Mouse (Mus musculus) kidney, postnatal 14 days (tissue): ENCODE data around the gene Grin3a.
"Not testable (repeated sequence)": the region's sequence is repeated elsewhere in the genome, so short reads cannot be mapped to it uniquely, and the experiment has no call there.

Experiments
- DNase-seq: peaks from one replicate; pipeline ENCODE4 v3.0.0; 2022; ENCODE audit warnings: mixed read lengths

Gene Grin3a

DNA sequence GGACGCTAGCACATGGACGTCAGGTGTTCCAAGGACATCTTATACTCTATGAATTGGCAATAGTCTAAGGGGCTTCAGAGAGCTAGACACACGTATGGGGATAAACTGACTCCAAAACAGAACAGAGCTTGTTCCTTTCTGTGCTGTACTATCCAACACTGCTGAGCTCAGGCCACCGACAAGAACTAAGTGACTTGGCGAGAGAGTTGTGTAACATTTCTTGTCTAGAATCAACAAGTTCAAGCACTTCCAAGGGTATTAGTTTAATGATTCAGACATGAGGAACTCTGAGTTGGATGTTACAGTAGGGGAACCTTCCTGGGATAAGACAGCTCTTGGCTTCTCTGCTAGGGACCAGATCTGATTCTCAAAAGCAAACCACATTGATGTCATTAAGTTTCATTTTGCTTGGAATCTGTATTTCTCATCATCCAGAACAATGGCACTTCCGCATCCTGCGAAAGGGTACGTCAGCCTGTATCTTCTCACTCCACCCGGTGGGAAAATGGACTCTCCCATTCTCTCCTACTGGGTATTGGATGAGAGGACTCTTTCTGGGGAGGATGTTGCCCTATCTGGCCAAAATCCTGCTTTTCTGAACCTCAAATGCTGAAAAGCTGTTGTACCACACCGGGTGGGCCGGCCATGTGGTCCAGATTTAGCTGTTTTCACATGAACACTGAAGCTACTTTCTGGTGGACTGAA, 165.2 kb downstream of the Grin3a start:
- DNase-seq = no peak

DNA sequence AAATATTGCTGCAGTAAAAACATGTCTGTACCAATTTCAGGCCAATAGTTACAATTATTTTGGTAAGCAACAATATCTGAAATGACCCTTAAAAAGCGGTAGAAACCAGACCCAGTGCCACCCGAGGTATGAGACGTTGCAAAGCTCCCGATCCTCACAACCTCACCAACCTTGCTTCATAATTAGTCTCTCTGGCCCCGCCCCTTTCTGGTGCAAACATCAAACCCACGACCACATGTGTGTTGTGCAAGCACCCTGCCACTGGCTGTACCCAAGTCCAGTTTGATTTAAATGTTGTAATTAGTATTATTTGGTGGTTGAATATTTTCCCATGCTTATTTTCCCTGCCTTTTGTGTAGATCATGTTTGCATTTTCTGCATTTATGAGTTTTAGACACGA, 168.8 kb downstream of the Grin3a start:
- no peak for DNase-seq

DNA sequence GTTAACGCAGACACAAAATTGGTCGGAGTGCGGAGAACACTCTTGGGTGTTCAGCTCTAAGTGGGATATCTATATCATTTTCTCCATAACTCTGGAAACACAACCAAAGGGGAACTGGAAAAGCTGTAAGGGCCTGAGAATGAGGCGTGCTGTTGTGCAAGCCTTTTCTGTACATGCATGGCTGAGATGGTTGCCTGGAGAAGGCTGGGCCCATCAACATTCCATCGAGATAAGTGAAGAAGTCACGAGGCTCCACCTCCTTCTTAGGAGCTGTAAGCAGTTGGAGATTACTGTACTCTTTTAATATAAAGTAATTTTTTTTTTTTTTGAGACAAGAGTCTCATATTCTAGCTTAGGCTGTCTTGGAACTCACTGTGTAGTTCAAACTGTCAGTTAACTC, 169.5 kb downstream of the Grin3a start:
- DNase-seq = no peak

DNA sequence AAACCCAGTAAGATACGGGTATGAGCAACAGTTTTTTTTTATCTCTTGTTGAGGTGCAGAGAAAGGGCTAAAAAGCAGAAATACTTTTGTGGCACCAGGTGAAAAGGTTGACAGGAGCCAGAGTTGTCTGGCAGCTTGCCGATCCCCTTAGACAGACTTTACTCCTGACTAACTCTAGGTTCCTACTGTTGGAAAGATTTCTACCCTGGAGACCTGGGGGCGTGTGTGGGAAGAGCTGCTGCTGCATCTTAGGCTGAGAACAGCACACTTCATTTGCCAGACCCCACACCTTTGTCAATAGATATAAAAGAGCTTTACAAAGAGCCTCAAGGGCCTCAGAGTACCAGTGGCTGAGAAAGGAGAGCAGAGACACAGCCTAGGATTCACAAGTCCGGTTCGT, 180.7 kb downstream of the Grin3a start:
- no peak for DNase-seq

DNA sequence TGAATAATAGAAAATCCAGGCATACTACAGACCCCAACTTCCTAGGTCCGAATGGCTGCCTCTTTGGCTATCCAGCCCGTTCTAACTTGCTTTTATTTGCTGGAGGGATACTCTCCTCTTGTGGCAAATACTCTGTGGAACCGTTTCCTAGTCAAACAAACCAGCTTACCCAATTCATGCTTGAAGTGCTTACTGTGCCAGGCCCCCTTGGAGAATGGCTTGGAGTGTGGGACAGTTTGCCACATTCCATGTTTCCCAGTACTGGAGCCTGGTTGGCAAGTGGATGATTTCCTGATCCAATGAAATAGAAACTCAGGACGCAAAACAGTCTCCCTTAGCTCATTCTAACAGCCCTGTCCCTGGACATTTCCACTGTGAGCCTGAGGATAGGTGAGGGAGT, 183.3 kb downstream of the Grin3a start:
- DNase-seq = no peak

DNA sequence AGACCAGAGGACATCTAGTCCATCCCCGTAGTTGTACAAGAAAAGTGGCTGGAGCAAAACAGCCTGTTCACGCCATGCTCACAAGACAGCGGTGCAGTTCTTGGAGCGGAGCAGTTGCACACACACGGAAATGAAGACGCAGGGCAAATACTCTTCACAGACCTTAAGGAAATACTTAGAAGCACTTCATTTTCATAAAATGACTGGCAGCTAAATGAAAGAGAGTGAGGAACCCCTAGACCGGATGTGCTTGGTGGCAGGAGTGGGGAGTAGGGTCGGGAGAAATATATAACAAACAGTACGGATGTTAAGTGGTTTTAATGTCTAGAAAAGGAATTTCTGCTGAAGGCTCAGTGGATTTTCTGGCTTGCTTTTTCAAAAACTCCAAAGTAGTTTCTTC, 183.9 kb downstream of the Grin3a start:
- no peak for DNase-seq

DNA sequence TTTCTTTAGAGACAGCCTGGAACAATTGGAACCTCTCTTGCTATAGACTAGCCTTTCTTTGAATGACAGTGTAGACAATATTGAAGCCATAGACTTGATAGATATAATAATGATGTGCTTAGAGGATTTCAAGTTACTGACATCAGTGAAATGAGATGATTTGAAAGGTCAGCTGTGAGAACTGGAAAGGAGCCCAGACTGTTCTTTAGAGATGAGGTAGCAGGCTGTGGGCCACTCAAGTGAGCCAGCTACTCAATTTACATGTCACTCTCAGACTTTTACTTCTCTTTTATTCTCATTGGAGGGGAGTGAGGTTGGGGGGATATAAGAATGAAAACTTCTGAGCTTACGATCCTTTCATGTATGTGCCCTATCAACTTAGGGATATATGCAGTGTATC, 186.1 kb downstream of the Grin3a start:
- DNase-seq = no peak

DNA sequence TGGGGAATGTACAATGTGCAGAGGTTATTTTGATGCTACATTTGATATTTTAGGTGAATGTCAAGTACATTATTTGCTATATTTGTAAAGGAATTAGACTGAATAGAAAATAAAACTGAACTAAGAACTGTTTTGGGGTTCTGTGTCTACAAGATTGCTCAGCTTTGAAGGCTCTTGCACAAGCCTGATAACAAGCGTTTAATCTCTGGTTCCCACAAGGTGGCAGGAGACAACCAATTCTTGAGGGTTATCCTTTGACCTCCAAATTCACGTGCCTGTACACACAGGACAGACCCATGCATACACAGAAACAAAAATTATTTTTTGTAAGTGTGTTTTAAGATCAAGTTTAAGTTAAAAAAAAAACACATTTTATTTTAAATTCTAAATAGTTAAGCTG, 205.6 kb downstream of the Grin3a start:
- DNase-seq = no peak

DNA sequence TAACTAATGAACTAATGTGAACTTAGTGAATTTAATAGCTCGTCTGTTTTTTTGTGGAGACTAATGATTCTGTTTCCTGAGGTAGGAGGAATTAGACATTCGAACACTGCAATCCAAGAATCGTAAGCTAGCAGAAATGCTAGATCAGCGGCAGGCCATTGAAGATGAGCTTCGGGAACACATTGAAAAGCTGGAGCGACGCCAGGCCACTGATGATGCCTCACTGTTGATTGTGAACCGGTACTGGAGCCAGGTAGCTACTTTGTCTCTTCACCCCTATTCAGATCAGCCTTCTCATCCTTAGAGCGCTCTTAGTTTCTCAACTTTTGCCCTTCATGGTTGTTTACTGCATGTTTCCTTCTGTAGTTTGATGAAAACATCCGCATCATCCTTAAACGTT, 207.7 kb downstream of the Grin3a start:
- no peak for DNase-seq

DNA sequence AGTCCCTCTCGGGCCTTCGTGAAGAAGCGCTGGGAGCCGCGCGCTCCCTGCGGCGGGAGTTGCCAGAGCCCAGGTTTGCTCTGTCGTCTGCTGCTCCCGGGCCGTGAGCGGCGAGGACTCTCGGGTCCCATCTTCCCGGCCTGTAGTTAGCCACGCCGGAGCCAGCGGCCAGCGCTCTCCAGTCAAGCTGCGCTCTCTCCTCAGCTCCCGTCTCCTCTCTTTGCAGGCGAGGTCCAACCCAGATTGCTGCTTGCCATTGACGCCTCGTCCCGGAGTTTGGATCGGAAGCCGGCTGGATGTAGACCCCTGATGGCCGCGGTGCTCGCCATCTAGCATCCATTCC, 213.4 kb downstream of the Grin3a start:
- no peak for DNase-seq

DNA sequence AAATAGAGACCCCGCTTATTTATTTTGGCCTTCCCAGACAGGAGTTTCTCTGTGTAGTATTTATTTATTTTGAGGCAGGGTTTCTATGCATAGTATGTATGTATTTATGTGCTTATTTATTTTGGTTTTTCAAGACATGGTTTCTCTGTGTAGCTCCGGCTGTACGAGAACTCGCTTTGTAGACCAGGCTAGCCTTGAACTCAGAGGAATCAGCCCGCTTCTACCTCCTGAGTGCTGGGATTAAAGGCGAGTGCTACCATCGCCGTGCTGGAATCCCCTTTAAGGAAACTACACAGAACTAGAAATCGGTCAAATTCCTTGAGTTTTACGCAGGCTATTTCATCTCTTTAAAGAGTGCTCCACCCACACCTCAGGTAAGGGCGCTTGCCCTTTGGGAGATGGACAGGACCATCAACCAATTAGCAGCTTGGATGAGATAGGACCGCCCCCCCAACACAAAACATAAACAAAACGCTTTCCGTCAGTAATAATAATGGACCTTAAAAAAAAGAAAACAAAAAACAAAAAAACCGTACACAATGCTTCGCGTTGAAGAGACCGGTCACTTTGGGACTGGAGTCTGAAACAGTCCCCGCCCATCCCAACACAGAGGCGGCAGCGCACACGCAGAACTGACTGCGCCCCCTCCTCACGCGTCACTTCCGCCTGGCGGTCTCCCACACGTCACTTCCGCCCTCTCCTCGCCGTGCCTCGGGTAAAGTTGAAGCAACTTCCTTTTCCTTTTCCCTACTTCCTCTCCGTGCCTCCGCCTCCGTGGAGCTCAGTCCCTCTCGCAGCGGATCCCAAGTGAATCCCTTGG, 214.0 kb downstream of the Grin3a start, which contains the start of gene Rnf20:
Gene Rnf20, plus strand, starts transcription at position 688 of the 820 bp plus-strand sequence.
- DNase-seq = peak; percentile 97

DNA sequence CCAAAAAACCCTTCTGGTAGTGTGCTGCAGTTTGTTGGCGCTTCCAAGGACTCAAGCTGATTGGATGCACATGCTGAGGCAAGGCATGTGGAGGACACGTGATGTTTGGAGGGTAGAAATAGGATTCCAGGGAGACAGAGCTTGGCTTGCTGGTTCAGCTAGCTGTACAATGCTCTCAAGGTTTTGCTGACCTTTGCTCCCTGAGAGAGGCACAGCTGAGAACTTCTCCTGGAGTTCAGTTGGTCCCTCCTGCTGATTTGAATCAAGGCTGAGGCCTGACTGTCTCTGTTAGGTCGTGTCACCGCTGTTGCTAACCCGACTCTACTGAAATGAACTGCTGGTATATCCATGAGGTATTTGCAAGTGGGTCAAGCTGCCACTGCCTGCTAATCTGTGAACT, 216.6 kb downstream of the Grin3a start:
- no peak for DNase-seq

DNA sequence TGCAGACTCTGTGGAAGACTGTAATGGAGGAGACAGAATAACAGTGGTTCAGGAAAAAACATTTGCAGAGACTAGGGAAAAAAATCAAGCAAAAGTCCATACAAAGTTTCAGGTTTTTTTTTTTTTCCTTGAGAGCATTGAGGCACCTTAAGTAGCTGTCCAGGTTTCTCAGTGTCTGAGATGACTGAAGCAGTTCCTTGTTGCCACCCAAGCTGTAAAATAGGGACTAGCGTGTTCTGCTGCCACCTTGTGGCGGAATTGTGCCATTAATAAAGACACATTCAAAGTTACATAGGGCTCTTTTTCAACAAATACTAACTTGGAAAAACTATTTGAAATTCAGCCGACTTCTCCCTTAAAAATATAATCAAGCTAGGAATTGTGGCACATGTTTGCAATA, 218.6 kb downstream of the Grin3a start:
- peak; percentile 86 for DNase-seq

DNA sequence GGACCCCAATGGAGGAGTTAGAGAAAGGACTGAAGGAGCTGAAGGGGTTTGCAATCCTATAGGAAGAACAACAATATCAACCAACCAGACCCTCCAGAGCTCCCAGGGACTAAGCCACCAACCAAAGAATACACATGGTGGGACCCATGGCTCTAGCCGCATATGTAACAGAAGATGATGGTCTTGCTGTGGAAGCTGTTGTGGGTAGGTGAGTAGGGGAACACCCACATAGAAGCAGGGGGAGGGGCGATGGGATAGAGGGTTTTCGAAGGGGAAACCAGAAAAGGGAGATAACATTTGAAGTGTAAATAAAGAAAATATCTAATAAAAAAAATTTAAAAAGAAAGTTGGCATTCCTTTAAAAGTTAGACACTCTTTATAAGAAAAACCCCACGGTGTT, 220.6 kb downstream of the Grin3a start:
- not testable (repeated sequence) for DNase-seq

DNA sequence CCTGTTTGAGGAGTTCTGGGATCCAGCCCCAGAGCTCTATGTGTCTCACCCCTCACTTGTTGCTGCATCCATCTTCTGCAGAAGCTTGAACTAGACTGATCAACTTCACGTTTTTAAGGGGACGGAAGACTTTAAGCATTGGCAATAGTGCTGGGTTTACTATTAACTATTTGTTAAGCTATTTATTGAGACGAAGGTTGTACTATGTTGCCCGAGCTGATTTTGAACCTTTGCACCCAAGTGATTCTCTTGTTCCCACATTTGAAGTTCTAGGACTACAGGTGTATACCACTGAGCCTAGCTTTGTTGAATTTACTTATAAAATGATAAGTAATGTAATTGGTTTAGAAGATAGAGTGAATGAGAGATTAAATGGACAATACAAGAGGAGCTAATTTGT, 221.6 kb downstream of the Grin3a start:
- DNase-seq = no peak

DNA sequence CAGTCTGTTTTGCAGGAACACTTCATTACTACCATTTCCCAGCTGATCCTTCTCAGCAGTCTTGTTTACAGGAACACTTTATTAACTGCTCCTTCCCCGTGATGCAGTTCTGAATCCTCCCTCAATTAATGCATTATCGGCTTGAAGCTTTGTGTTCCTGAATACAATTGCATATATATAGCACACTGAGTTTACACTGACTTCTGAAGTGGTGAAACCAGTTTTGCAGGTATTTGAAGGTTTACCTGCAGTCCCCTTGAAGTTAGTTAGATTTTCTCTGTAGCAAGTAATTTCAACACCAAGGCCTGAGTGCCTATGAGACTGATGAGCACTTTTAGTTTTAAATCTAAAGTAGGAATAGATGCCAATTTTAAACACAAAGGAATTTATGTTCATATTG, 223.3 kb downstream of the Grin3a start:
- no peak for DNase-seq

DNA sequence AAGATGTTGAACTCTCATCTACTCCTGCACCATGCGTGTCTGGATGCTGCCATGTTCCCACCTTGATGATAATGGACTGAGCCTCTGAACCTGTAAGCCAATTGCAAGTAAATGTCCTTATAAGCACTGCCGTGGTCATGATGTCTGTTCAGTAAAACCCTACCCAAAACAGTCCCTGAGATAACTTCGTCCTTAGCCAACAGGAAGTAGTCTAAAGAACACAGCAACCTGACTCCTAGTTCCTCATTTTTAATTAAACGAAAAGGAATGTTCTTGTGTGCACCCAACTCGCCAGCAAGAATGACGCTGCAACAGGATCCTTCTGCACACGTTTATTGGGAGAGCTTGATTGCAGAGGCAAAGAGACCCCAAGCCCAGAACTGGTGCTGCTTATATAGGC, 225.7 kb downstream of the Grin3a start:
- DNase-seq = not testable (repeated sequence)

DNA sequence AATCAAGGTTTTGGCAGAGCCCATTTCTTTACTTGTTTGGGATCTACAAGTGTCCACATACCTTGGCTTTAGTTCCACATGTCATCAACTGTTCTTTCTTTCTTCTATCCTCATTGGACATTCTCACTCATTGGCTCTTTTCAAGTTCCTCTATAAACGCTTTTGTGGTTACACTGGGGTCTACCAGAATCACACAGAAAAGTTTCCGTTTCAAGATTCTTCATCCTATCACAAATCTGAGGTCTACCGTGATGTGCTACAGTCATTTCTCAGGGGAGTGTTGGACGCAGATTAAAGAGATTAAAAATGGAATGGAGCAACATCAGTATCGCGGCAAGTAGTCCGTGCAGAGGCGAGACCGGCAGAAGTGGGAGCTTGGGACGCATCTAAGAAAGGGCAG, 228.6 kb downstream of the Grin3a start:
- DNase-seq = no peak
